In the genomic region with DNA sequence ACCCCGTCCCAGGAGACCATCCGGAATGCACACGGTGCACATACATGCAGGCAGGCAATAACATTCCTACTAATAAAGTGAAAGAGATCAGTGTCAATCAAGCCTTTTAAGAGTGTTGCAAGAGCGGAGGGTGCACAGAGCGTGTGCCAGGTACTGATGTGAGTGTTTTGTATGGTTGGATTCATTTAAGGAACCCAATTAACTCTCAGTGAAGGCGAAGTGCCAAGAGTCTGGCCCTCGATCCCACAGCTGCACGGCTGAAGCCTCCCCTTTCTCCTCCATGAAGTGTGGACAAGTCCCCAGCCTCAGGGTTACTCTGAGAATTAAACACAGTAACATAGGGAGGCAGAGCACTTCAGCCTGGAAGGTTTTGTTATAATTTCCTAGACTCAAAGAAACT, we compare ENCODE assay signal across 18 mouse cellular contexts. TPM values are rescaled to one million over a fixed set of nuclear protein-coding genes. Genes with fewer than 3 reads are reported as not detected.
DNase-seq lines count a peak whose midpoint lies in the region; ATAC-seq and TF ChIP-seq lines count a peak whose summit lies in the region.
"Had no signal": no experiment of that assay in that cellular context is flagged by ENCODE, and none has a peak within 500 bp of the region (broad histone marks: within the 10 kb centered on the region; RNA-seq: fewer than 3 reads in every experiment).

No protein-coding gene starts in this region.

- no peaks in the 10 kb centered on the region for H3K36me3 ChIP-seq in forebrain, embryonic 10.5 days (replicated peaks)
- no peaks in the 10 kb centered on the region for H3K36me3 ChIP-seq in forebrain, embryonic 11.5 days (ENCODE audit: control insufficient read depth, insufficient read depth, low read length)
- no peaks in the 10 kb centered on the region for H3K36me3 ChIP-seq in heart, embryonic 12.5 days
- no peaks in the 10 kb centered on the region for H3K36me3 ChIP-seq in myocyte (ENCODE audit: control insufficient read depth, insufficient read depth)
- H3K36me3 ChIP-seq: heart, embryonic 13.5 days; hindbrain, embryonic 13.5 days had no signal

- intact Hi-C loops in heart, postnatal 14 days (cut with DNase I) = loop anchor here (5.0 kb wide), 2 partner anchors 48 to 92 kb away; partner anchors contain the start of gene Kdm7a

- no peaks in the 10 kb centered on the region for H3K9me3 ChIP-seq in forebrain, embryonic 10.5 days
- H3K9me3 ChIP-seq in forebrain, embryonic 11.5 days (ENCODE audit: control insufficient read depth, low read length) = no peaks in the 10 kb centered on the region
- 0 out of 2 replicates have a peak, but pooled peaks cover 4% of the 10 kb centered on the region for H3K9me3 ChIP-seq in heart, embryonic 12.5 days (replicated peaks)
- H3K9me3 ChIP-seq: heart, embryonic 13.5 days; hindbrain, embryonic 13.5 days had no signal

- no peak overlapping the region for H3K4me3 ChIP-seq in forebrain, embryonic 10.5 days
- no peak overlapping the region for H3K4me3 ChIP-seq in forebrain, embryonic 11.5 days (ENCODE audit: low read depth, low read length)
- no peak overlapping the region for H3K4me3 ChIP-seq in heart, embryonic 12.5 days
- no peak overlapping the region for H3K4me3 ChIP-seq in myocyte
- H3K4me3 ChIP-seq: erythroblast, embryonic 14.5 days; gastrocnemius, adult 2 months; heart, embryonic 13.5 days had no signal

- H3ac ChIP-seq in myocyte (ENCODE audit: control insufficient read depth, insufficient read length) = no peak overlapping the region

- no peak for DNase-seq in forebrain, embryonic 10.5 days (ENCODE audit: extremely low spot score, low spot score)
- DNase-seq in forebrain, embryonic 11.5 days (ENCODE audit: low spot score) = no peak
- no peak for DNase-seq in heart, postnatal 14 days
- DNase-seq in brain, embryonic 14.5 days (ENCODE audit: low read depth) = peak; percentile 82
- DNase-seq in ovary, postnatal 36 days (ENCODE audit: low spot score) = no peak
- DNase-seq: adrenal gland, postnatal 10 days; cerebellum, adult 18-20 months; cerebellum, adult 9-11 months; cerebellum, postnatal 36 days; gastrocnemius, adult 2 months; gastrocnemius, postnatal 25 days; heart, postnatal 4 days had no signal

- no peak for TF ChIP-seq POLR2A in brain, embryonic 14.5 days (IDR thresholded peaks at IDR 0.05; ENCODE audit: borderline replicate concordance, extremely low read depth, insufficient read depth, insufficient read length, poor library complexity, severe bottlenecking)
- no peak for TF ChIP-seq POLR2A in myocyte (IDR thresholded peaks at IDR 0.05; ENCODE audit: insufficient read length, low read depth)

- H3K4me2 ChIP-seq in forebrain, embryonic 11.5 days (ENCODE audit: low read depth, low read length, severe bottlenecking) = no peak overlapping the region
- no peak overlapping the region for H3K4me2 ChIP-seq in heart, embryonic 12.5 days
- H3K4me2 ChIP-seq in myocyte (ENCODE audit: low read depth) = no peak overlapping the region

- ATAC-seq in forebrain, embryonic 11.5 days (replicated peaks; ENCODE audit: low FRiP score) = no peak
- no peak for ATAC-seq in heart, embryonic 12.5 days (ENCODE audit: insufficient number of reproducible peaks, low FRiP score)
- ATAC-seq: hindbrain, postnatal 0 days had no signal

- no peak overlapping the region for H3K9ac ChIP-seq in forebrain, embryonic 11.5 days (ENCODE audit: low read length)
- 0 out of 2 replicates have a peak overlapping the region, but pooled peaks have one; percentile 28 for H3K9ac ChIP-seq in heart, embryonic 12.5 days
- H3K9ac ChIP-seq: heart, embryonic 13.5 days; hindbrain, embryonic 13.5 days had no signal

- no peaks in the 10 kb centered on the region for H3K79me2 ChIP-seq in myocyte (ENCODE audit: control insufficient read depth, insufficient read depth)

- peaks cover 18% of the 10 kb centered on the region for H3K27me3 ChIP-seq in forebrain, embryonic 10.5 days (ENCODE audit: poor library complexity, severe bottlenecking)
- no peaks in the 10 kb centered on the region for H3K27me3 ChIP-seq in forebrain, embryonic 11.5 days (ENCODE audit: control insufficient read depth, insufficient read depth, low read length)
- H3K27me3 ChIP-seq in heart, embryonic 12.5 days (replicated peaks) = peaks cover 11% of the 10 kb centered on the region
- peaks cover 19% of the 10 kb centered on the region for H3K27me3 ChIP-seq in myocyte (ENCODE audit: control insufficient read depth, insufficient read depth, insufficient read length)

- H3K27ac ChIP-seq in forebrain, embryonic 10.5 days = 0 out of 2 replicates have a peak overlapping the region, but pooled peaks have one; percentile 35
- no peak overlapping the region for H3K27ac ChIP-seq in forebrain, embryonic 11.5 days (ENCODE audit: low read depth, low read length)
- no peak overlapping the region for H3K27ac ChIP-seq in heart, embryonic 12.5 days (ENCODE audit: poor library complexity, severe bottlenecking)
- H3K27ac ChIP-seq: gastrocnemius, adult 2 months; heart, embryonic 13.5 days; hindbrain, embryonic 13.5 days; hindbrain, postnatal 0 days had no signal

- 80% methylated on average over 8 of the region's 8 CpGs for WGBS in forebrain, embryonic 10.5 days
- WGBS in forebrain, embryonic 11.5 days = 69% methylated on average over 8 of the region's 8 CpGs
- WGBS in heart, embryonic 12.5 days = 77% methylated on average over 8 of the region's 8 CpGs

- no peak for TF ChIP-seq CTCF in brain, embryonic 14.5 days (IDR thresholded peaks at IDR 0.05; ENCODE audit: borderline replicate concordance, extremely low read depth, insufficient read depth, insufficient read length)

- H3K4me1 ChIP-seq in forebrain, embryonic 10.5 days = peaks cover 35% of the 10 kb centered on the region
- H3K4me1 ChIP-seq in forebrain, embryonic 11.5 days (replicated peaks; ENCODE audit: control insufficient read depth, insufficient read depth, low read length) = peaks cover 9% of the 10 kb centered on the region
- peaks cover 7% of the 10 kb centered on the region for H3K4me1 ChIP-seq in heart, embryonic 12.5 days (replicated peaks)

TF ChIP-seq in myocyte, 11 proteins besides CTCF, POLR2A, EP300 and RAD21:
- TF ChIP-seq SRF (IDR thresholded peaks at IDR 0.05; ENCODE audit: control insufficient read depth, insufficient read length, low read depth) = peak; percentile 14
- TF ChIP-seq E2F4 (IDR thresholded peaks at IDR 0.05; ENCODE audit: insufficient read depth) = no peak
TF ChIP-seq in myocyte: peak in this region for 1.

RNA-seq across cellular contexts. Expression of gene Kdm7a, which starts 48.7 kb away (rescaled TPM):
- polyA plus RNA-seq in forebrain, embryonic 10.5 days (2016; fragmentation: Nextera tagmentation; extraction: Ambion mirVana) = 9.7 and 9.8 TPM in 2 replicates
- 14.4 and 16.3 TPM in 2 replicates for polyA plus RNA-seq in forebrain, embryonic 11.5 days (2014; fragmentation: Nextera tagmentation; extraction: Ambion mirVana)
- polyA plus RNA-seq in heart, embryonic 12.5 days (2016; fragmentation: Nextera tagmentation; extraction: Ambion mirVana) = 6.8 and 7.1 TPM in 2 replicates
- 10 to 100 TPM; 20.2 to 21.9 TPM for total RNA-seq in heart, postnatal 14 days (2021)
- 7.1 and 9.6 TPM in 2 replicates for polyA plus RNA-seq in brain, embryonic 14.5 days (2012; rRNA removed)
- 2.8 TPM for polyA plus RNA-seq in myocyte (2012; fragmentation: generic; extraction: Trizol)
